Mouse (Mus musculus) liver, adult 2 months (tissue): ENCODE measurements at regions not wholly inside any gene's neighbourhood (a gene's known extent, or its start where the extent isn't known, plus 50 kb on each side); places are given as distances from the start of the nearest gene placed in this dataset.

Experiments used
- CTCF ChIP-seq: fragments of 200-500 bp; IDR thresholded peaks from 2 replicates; pipeline ENCODE4 v1.5.1; 2011; ENCODE audit warnings: low read depth, low read length, control low read depth
- POLR2A ChIP-seq: fragments of 200-500 bp; IDR thresholded peaks from 2 replicates; pipeline ENCODE4 v1.6.1; 2011; ENCODE audit warnings: low read length, control low read depth; ENCODE audit not compliant: insufficient read depth; ENCODE audit errors: extremely low read depth

DNA sequence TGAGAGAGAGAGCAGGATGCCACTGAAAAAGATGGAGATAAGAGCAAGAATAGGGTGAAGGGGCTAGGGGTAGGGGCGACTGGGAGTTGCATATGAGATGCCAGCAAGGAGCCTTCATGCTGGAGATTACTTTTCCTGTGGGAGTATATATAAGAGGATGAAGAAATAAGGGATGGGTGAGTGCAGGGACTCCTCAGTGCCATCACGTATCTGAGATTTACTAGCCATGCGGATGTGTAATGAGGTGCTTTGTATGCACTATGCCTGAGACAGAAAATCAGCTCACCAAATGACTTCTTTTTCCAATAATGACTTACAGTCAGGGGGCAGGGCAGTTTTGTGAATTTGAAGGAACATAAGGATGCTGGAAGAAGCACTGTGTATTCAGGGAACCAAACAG lies 302.7 kb upstream of the Nova1 start:
- no peak for TF ChIP-seq POLR2A
- no peak for TF ChIP-seq CTCF
